Mouse (Mus musculus) MEL (cell line): ENCODE measurements around the gene Tjp3.

Source experiments
- CTCF ChIP-seq, 3 experiments: IDR thresholded peaks in 2 of 3; conservative IDR thresholded peaks in 1 of 3; 2 replicates each; pipeline ENCODE4 v1.5.1; 2011 to 2012; ENCODE audit warnings: low read length in 3 of 3, low read depth in 2 of 3, mild to moderate bottlenecking in 2 of 3, improper control_type of control experiment in 1 of 3, inconsistent platforms in 1 of 3, mixed read lengths in 1 of 3, moderate library complexity in 1 of 3; ENCODE audit not compliant: control insufficient read depth in 1 of 3, insufficient read depth in 1 of 3, poor library complexity in 1 of 3, severe bottlenecking in 1 of 3
- EP300 ChIP-seq, 2 experiments: IDR thresholded peaks; 2 replicates each; pipeline ENCODE4 v1.6.1; 2011; ENCODE audit warnings: improper control_type of control experiment in 2 of 2, low read length in 2 of 2, low read depth in 1 of 2, mild to moderate bottlenecking in 1 of 2
- GATA1 ChIP-seq: IDR thresholded peaks from 2 replicates; pipeline ENCODE4 v1.6.1; 2011; ENCODE audit warnings: low read depth, low read length, improper control_type of control experiment
- HCFC1 ChIP-seq: IDR thresholded peaks from 2 replicates; pipeline ENCODE4 v1.6.1; 2012; ENCODE audit warnings: low read depth, mild to moderate bottlenecking, inconsistent platforms, low read length, improper control_type of control experiment, moderate library complexity
- KAT2A ChIP-seq: conservative IDR thresholded peaks from 2 replicates; pipeline ENCODE4 v1.6.1; 2012; ENCODE audit warnings: low read depth, low read length, improper control_type of control experiment, inconsistent platforms
- MAX ChIP-seq: IDR thresholded peaks from 2 replicates; pipeline ENCODE4 v1.6.1; 2011; ENCODE audit warnings: low read length, improper control_type of control experiment
- POLR2A ChIP-seq, 2 experiments: IDR thresholded peaks; 2 replicates each; pipeline ENCODE4 v1.6.1; 2011 to 2012; ENCODE audit warnings: low read length in 2 of 2, mild to moderate bottlenecking in 2 of 2, control low read depth in 1 of 2, improper control_type of control experiment in 1 of 2, low read depth in 1 of 2, moderate library complexity in 1 of 2; ENCODE audit not compliant: control insufficient read depth in 1 of 2, insufficient read depth in 1 of 2, poor library complexity in 1 of 2
- POLR2AphosphoS5 ChIP-seq: IDR thresholded peaks from 2 replicates; pipeline ENCODE4 v1.6.1; 2012; ENCODE audit warnings: low read depth, borderline replicate concordance, mild to moderate bottlenecking, inconsistent platforms, low read length, moderate library complexity, mixed read lengths
- TAL1 ChIP-seq: IDR thresholded peaks from 2 replicates; pipeline ENCODE4 v1.6.1; 2012; ENCODE audit warnings: mild to moderate bottlenecking, inconsistent platforms, low read length, moderate library complexity, mixed read lengths
- TBP ChIP-seq: IDR thresholded peaks from 2 replicates; pipeline ENCODE4 v1.8.0; 2011; ENCODE audit warnings: low read depth, low read length, improper control_type of control experiment

- TF ChIP-seq TAL1 (no peak), MAX (no peak), GATA1 (no peak), TBP (no peak), CTCF (IDR thresholded peaks at IDR 0.05 in 2 of 3, conservative IDR thresholded peaks at IDR 0.05 in 1 of 3; ENCODE audit: control insufficient read depth in 1 of 3, insufficient read depth in 1 of 3, low read depth in 2 of 3, low read length in 3 of 3, poor library complexity in 1 of 3, severe bottlenecking in 1 of 3) (no peak), KAT2A (no peak), POLR2A (IDR thresholded peaks at IDR 0.05; ENCODE audit: control insufficient read depth in 1 of 2, insufficient read depth in 1 of 2, low read depth in 1 of 2, low read length in 2 of 2, poor library complexity in 1 of 2) (no peak), EP300 (IDR thresholded peaks at IDR 0.05; ENCODE audit: low read depth in 1 of 2, low read length in 2 of 2) (no peak), HCFC1 (no peak), POLR2AphosphoS5 (no peak)
Observed at GRCm38 (mm10) chr10:81229735-81230437, 61.5 kb downstream of the Tjp3 start.
